Mouse (Mus musculus) thymus, postnatal 14 days (tissue): ENCODE data around the gene Adora3.

Source experiments
- DNase-seq: peaks from one replicate; pipeline ENCODE4 v3.0.0; 2021

The Adora3 gene

DNA sequence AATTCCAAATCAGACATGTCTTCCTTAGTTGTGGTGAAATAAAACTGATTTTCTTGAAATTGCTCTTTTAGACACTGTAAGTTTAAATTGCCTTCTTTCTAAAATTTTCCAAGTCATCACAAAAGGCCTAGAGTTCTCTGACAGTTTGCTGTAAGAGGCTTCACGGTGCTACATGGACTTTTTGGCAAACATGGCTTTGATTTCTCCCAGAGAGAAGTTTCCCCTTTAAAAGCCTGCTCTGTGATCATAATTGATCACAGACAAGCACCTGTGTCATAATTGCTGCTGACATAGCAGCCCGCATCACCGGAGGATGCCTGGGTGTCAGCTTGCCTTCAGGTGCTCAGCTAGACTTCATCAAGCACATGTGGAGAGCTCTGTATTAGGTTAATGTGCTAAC lies at the start of gene Adora3, which contains the start of gene Tmigd3:
Adora3 (plus strand) TSS at position 301 of the 400 bp plus-strand sequence.
Tmigd3 (plus strand) TSS at position 346 of the 400 bp plus-strand sequence.
- no peak for DNase-seq

DNA sequence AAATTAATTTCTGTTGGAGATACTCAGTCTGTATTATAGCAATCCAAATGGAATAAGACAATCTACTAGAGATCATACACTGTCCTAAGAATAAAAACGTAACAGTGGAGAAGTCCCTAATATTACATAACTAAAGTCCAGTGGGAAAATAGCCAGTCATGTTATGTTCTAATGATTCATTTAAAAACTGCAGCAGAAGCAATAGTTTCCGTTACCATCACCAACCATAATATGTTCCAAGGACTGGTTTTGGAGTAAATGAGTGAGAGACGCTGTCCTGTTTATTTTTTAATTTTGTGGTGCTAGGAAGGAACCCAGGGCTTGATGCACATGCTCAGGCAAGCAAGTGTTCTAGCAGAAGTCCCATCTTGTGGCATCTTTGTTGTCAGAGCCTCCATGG lies 49.2 kb upstream of the Adora3 start:
- no peak for DNase-seq

DNA sequence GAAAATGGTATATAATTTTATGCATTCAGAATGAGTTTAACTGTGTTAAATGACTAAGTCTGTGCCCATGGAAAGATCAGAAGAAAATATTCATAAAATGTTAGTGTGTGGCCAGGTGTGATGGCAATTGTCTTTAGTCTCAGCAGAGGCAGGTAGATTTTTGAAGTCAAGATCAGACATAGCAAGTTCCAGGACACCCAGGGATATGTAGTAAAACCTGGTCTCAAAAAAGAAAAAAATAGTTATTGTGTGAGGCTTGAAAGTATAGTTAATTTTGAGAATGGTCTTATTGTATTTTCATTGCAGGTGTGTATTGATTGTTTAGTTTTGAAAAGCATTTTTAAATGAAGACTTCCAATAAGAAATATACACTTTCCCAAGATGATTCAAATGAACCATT lies 47.0 kb upstream of the Adora3 start:
- no peak for DNase-seq

- DNase-seq, result no peak
Measured at GRCm38 (mm10) chr3:105824103-105824502, 46.6 kb upstream of the Adora3 start.

DNA sequence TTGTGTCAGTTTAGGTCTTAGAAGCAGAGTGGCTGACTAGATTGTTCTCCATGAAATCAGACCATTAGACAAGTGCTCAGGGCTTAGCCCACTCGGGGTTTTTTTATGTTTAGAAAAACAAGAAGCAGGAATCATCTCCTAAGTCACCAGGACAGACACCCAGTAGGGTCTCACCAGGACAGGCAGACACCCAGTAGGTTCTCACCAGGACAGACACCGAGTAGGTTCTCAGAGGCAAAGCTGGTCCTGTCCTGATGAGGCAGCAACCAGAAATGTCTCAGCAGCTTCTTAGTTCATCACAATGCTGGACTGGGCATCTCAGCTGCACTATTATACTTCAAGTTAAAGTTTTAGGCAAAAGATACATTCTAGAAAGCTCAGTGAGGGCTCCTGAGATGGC lies 46.0 kb upstream of the Adora3 start:
- no peak for DNase-seq

GRCm38 (mm10) chr3:105825501-105826161 lies 45.0 kb upstream of the Adora3 start:
- DNase-seq, result no peak

- no peak for DNase-seq
Measured at GRCm38 (mm10) chr3:105831584-105831983, 39.1 kb upstream of the Adora3 start.

DNA sequence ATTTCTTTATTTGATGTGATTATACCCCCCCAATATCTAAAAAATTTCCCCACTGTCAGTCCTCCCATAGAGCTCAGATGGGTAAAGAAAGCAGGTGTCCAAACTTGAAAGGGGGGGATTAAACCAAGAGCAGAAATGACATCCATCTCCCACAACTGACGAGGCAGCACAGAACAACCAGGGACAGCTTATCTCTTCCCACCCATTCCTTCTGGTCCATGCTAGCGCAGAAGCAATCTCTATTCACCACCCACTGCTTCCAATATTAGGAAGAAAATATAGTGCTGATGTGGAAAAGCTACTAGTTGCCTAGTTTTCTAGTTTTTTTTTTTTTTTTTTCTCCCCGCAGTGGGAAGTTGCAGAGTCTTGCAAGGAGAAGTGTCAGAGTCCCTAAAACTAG lies 34.8 kb upstream of the Adora3 start:
- DNase-seq, result no peak

- no peak for DNase-seq
Measured at GRCm38 (mm10) chr3:105836883-105837282, 33.8 kb upstream of the Adora3 start.

GRCm38 (mm10) chr3:105838655-105839054 lies 32.0 kb upstream of the Adora3 start:
- no peak for DNase-seq

DNA sequence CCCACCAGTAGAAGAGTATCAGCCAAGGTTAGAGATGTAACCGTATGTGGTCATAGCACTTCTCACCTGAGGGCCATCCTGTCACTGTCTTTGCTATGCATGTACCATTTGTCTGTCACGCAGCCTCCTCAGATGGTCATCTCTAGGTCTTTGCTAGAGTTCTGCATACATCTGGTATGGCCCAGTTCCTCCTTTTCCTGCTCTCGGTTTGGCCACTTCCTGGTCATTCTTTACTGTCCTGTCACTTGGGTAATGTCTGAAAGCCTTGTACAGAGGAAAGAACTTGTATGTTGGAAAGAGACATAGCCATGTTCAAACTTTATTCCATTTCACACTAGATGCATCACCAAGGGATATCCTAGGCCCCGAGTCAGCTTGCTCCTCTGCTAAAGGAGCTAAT lies 30.8 kb upstream of the Adora3 start:
- DNase-seq, result no peak

DNA sequence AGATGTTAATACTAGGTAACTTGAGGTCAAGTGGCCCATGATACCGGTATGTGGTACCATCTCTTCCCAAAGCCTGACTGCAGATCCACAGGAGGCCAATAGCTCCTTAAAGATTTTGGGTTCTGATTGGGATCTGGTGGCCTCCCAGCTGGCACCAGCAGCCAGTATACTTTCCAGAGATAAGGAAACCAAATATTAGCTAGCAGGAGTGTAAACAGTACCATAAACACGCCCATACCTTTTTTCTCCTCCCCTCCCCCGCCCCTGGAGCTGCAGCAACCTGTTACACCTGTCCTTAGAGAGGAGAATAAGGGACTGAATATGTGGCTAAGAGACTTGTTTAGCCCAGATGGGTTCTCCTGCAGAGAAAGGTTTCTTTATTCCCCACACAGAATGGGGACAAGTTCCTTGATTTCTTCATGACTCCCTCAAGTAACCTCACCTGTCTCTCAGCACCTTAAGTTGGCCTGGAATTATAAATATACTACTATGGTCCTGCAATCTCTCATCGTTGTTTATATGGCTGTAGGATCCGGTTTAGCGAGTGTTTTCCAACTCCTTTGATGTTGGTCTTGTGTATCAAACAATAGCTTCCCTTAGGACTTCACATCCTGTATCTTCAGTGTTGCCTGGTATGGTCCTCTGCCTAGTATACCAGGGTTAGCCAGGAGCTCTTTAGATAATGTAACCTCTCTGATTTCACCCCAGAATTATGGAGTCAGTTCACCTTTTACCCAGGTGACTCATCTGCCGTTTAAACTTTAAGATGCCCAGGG lies 24.2 kb upstream of the Adora3 start:
- DNase-seq, result no peak

- DNase-seq, result no peak
Measured at GRCm38 (mm10) chr3:105853781-105854180, 16.9 kb upstream of the Adora3 start.

DNA sequence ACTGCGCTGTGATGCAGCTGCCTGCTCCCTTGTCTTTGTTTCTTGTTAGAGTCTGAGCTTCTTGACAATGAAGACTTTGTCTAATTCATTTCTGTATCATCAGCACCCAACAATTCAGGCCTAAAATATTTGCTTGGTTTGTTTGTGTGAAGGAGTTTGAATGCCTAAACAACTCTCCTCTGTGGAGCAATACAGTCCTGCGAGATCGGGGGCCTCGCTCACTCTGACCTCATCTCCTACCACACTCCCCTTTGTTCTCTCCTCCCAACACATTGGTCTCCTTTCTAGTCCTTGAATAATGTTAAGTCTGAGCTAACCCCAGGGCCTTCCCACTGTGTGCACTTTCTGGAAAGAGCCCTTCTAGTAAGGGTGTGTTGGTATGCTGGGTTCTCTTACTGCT lies 15.9 kb upstream of the Adora3 start:
- no peak for DNase-seq

DNA sequence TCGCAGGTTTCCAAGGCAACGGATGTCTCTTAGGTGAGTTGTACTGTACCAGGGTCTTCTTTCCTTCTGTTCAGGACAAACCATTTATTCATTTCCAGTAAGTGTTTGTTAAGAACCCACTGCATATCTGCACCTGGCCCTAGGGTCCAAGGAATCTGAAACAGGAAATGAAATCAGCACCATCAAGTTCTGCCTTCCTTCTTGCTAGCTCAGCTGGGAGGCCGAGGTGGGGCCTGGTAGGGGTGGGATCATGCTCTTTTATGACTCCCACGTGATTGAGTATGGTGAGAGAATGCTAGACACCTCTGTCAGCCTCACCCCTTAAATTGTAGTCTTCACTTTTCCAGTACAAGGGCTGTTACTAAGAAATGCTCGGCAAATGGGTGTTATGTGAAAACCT lies 13.1 kb upstream of the Adora3 start:
- DNase-seq, result peak; percentile 50

- no peak for DNase-seq
Measured at GRCm38 (mm10) chr3:105861747-105862366, 8.8 kb upstream of the Adora3 start.

- no peak for DNase-seq
Measured at GRCm38 (mm10) chr3:105864123-105864522, 6.5 kb upstream of the Adora3 start.

- no peak for DNase-seq
Measured at GRCm38 (mm10) chr3:105865122-105865521, 5.5 kb upstream of the Adora3 start.

GRCm38 (mm10) chr3:105868135-105868534 lies 2.5 kb upstream of the Adora3 start:
- DNase-seq, result no peak

- DNase-seq, result no peak
Measured at GRCm38 (mm10) chr3:105872034-105872433, 1.4 kb downstream of the Adora3 start.

- DNase-seq, result no peak
Measured at GRCm38 (mm10) chr3:105872579-105872978, 1.9 kb downstream of the Adora3 start.

- no peak for DNase-seq
Measured at GRCm38 (mm10) chr3:105873451-105874445, 3.1 kb downstream of the Adora3 start.

DNA sequence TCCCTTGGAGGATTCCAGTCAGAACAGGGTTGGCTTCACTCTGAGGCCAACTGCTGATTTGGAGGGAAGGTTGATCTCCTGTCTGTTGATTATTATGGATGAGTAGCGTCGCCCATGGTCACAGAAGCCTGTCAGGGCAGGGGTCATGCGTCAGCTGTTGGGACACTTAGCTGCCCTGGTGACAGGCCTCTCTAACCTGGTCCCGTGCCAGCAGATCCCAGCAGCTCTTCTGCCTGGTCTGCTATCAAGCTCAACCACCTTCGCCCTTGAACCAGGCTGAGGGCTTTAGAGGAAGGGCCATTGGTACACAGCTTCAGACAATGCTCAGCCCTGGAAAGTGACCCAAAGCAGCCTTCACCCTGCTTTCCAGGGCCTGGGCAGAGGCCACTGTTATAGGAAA lies 5.4 kb downstream of the Adora3 start:
- no peak for DNase-seq
